Mouse (Mus musculus) C2C12 (cell line): Measurements from ENCODE around the gene Ccm2. TPM values are rescaled to one million over a fixed set of nuclear protein-coding genes. Genes with fewer than 3 reads are reported as not detected.

ENCODE experiments used
- H3K27me3 ChIP-seq: one replicate; pipeline ENCODE4 v1.6.1; 2011; ENCODE audit not compliant: control insufficient read depth, insufficient read depth, insufficient read length
- H3K36me3 ChIP-seq: one replicate; pipeline ENCODE4 v1.6.1; 2011; ENCODE audit not compliant: control insufficient read depth, insufficient read depth
- H3K4me3 ChIP-seq: one replicate; pipeline ENCODE4 v1.5.1; 2011; ENCODE audit warnings: mild to moderate bottlenecking, control low read depth; ENCODE audit not compliant: poor library complexity, insufficient read depth, severe bottlenecking
- H3K79me2 ChIP-seq: one replicate; pipeline ENCODE4 v1.6.1; 2011; ENCODE audit not compliant: control insufficient read depth, insufficient read depth
- H3K79me3 ChIP-seq: one replicate; pipeline ENCODE4 v1.6.1; 2011; ENCODE audit warnings: low read depth, control low read depth
- H3ac ChIP-seq: one replicate; pipeline ENCODE3; 2011; ENCODE audit warnings: low read depth; ENCODE audit not compliant: control insufficient read depth, insufficient read length
- CEBPB ChIP-seq: IDR thresholded peaks from one replicate; pipeline ENCODE4 v1.6.1; 2011; ENCODE audit warnings: low read depth, mild to moderate bottlenecking, control low read depth, moderate library complexity
- CTCF ChIP-seq: IDR thresholded peaks from one replicate; pipeline ENCODE4 v1.5.1; 2011; ENCODE audit not compliant: control insufficient read depth, insufficient read depth, insufficient read length
- FOSL1 ChIP-seq: IDR thresholded peaks from one replicate; pipeline ENCODE4 v1.8.0; 2011; ENCODE audit warnings: mild to moderate bottlenecking, low read length; ENCODE audit not compliant: poor library complexity, insufficient read depth, severe bottlenecking
- MAX ChIP-seq: IDR thresholded peaks from one replicate; pipeline ENCODE4 v1.6.1; 2011; ENCODE audit warnings: mild to moderate bottlenecking, control low read depth
- MYOD1 ChIP-seq: IDR thresholded peaks from one replicate; pipeline ENCODE4 v1.6.1; 2011; ENCODE audit warnings: low read depth; ENCODE audit not compliant: control insufficient read depth, insufficient read length
- MYOG ChIP-seq: IDR thresholded peaks from one replicate; pipeline ENCODE4 v1.6.1; 2011; ENCODE audit not compliant: control insufficient read depth, insufficient read length; ENCODE audit errors: extremely low read depth
- USF1 ChIP-seq: IDR thresholded peaks from one replicate; pipeline ENCODE4 v1.6.1; 2011; ENCODE audit warnings: low read depth, mild to moderate bottlenecking, control low read depth, moderate library complexity
- polyA plus RNA-seq: library from polyadenylated mRNA; unstranded; fragments of >200 nt; fragmentation: generic; extraction: Trizol; gene quantifications from one replicate; pipeline ENCODE4 v1.2.1, GENCODE M21; 2012; ENCODE audit warnings: missing spikeins

Ccm2 gene
- polyA plus RNA-seq, 1 experiment, result 90.7 TPM

DNA sequence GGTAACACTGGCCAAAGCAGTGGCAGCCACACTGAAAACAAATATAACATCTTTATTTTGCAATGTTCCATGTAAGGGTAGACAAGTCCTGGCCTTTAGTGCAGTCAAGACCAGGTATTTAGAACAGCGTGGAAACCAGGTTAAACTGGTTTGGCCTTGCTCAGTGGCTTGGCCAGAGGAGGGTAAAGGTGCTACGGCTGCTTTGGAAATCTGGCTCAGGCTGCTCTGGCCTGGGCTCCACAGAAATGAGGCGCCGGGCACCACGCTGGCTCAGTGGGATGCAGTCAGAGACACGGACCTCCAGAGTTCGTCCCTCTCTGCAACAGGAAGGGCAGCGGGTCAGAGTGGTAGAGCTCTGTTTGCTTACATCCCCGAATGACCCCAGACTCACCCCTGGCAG lies 40.2 kb upstream of the Ccm2 start:
- H3K36me3 ChIP-seq, result no peaks in the 10 kb centered on the region
- H3ac ChIP-seq, result no peak overlapping the region
- H3K79me3 ChIP-seq, result no peaks in the 10 kb centered on the region
- H3K4me3 ChIP-seq, result no peak overlapping the region
- H3K27me3 ChIP-seq, result no peaks in the 10 kb centered on the region
- no peak for TF ChIP-seq MYOG
- TF ChIP-seq MAX, result no peak
- TF ChIP-seq FOSL1, result no peak
- TF ChIP-seq USF1, result no peak
- TF ChIP-seq CEBPB, result no peak
- no peaks in the 10 kb centered on the region for H3K79me2 ChIP-seq

DNA sequence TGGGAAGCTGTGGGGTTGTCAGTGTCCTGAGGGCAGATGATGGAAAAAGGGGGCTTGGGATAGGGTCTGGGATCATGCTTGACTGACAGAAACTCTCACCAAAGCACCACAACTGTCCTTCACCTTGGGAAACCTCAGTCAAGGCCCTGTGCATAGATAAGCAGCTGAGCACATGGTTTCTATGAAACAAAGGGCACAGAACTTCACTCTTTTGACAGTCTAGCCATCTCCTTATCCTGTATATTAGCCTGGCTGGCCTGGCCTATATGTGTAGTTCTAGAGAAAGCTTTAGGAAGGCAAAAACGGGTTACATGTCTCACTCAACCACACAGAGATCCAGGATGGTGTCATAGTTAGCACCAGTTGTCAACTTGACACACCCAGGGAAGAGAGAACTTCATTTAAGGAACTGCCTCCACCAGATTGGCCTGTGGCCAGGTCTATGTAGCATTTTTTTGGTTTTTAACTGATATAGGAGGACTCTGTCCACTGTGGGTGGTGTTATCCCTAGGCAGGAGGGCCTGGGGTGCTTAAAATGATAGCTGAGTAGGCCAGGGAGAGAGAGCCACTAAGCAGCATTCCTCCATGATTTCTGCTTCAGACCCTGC lies 38.3 kb upstream of the Ccm2 start:
- H3K79me3 ChIP-seq, result no peaks in the 10 kb centered on the region
- H3ac ChIP-seq, result no peak overlapping the region
- no peaks in the 10 kb centered on the region for H3K79me2 ChIP-seq
- TF ChIP-seq MYOG (no peak), CTCF (no peak), MYOD1 (no peak), FOSL1 (no peak), USF1 (no peak), CEBPB (no peak), MAX (no peak)
- H3K36me3 ChIP-seq, result no peaks in the 10 kb centered on the region
- H3K27me3 ChIP-seq, result no peaks in the 10 kb centered on the region
- no peak overlapping the region for H3K4me3 ChIP-seq

DNA sequence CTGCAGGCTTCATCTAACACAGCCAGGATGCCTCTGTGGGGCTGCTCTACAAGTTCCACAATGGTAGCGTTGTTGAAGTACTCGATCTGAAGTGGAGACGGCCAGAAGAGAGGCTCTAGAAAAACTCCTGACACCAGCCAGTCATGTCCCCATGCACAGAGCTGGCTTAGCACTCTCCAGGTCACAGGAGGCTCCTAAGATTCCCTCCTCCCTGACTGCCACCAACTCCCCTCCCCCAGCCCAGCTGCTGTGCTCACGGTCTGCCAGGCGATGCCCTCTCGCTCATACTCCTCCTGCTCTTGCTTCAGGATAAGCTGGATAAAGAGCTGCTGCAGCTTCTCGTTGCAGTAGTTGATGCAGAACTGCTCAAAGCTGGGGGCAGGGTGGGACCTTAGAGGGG lies 31.9 kb upstream of the Ccm2 start:
- Histone ChIP-seq H3K36me3 (no peaks in the 10 kb centered on the region), H3K4me3 (no peak overlapping the region), H3K79me3 (no peaks in the 10 kb centered on the region), H3K27me3 (no peaks in the 10 kb centered on the region), H3ac (no peak overlapping the region), H3K79me2 (no peaks in the 10 kb centered on the region)
- no peak for TF ChIP-seq CTCF
- no peak for TF ChIP-seq MYOG
- TF ChIP-seq FOSL1, result no peak
- TF ChIP-seq USF1, result no peak
- no peak for TF ChIP-seq CEBPB
- TF ChIP-seq MAX, result no peak
- TF ChIP-seq MYOD1, result no peak

DNA sequence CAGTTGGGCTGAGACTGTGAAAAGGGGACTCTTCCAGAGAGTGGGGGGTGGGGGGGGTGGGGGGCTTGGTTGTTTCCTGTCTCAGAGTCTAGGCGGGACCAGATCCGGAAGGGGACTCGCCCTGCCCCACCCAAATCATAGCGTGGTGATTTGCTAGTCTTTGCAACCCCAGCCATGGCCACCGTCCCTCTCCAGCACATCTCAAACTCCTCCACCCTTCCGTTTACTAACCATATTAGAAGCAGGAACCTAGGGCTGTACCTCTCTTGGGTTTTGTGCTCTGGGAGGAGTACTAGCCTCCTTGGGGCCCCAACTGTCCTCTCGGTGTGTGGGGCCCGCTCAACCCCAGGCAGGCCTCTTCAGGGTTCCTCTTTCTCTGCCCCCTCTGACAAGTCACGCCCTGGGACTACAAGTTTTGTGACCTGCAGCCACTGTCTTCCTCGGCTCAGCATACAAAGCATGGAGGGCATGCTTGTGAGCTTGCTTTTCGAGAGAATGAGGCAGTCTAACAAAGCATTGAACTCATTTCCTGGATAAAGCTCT lies 27.1 kb upstream of the Ccm2 start:
- H3K79me2 ChIP-seq, result no peaks in the 10 kb centered on the region
- H3K4me3 ChIP-seq, result no peak overlapping the region
- H3ac ChIP-seq, result no peak overlapping the region
- no peaks in the 10 kb centered on the region for H3K27me3 ChIP-seq
- no peak for TF ChIP-seq FOSL1
- no peak for TF ChIP-seq CTCF
- TF ChIP-seq MYOG, result no peak
- no peak for TF ChIP-seq CEBPB
- no peak for TF ChIP-seq MAX
- no peak for TF ChIP-seq USF1
- no peak for TF ChIP-seq MYOD1
- H3K79me3 ChIP-seq, result no peaks in the 10 kb centered on the region
- peaks cover 4% of the 10 kb centered on the region for H3K36me3 ChIP-seq

DNA sequence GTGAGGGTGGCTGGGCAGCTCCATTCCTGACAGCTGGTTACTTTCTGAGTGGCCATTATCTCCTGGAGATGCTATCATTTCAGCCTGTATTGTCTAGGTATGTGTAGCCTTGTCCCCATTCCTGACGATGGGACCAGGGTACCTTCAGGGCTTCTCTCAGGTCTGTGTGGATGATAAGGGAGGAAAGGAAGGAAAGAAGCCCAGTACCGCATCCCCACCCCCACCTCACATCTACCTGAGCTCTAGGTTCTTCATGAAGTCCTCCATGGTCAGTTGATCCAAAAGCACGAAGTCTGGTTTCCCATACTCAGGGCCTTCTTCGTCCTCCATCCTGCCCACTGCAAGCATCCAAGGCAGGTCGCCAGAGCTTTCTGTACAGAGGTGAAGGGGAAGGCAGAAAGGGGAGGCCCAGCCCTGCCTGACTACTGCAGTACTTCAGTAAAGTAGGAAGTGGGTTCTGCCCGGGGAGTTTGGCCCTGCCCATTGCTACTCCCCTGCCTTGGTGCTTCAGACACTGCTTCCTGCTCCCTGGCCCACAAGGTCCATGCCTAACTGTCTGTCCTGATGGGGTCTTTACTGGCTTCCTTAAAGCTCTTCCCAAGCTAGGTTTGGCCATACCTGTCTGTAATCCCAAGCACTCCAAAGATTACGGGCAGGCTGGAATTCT lies 26.0 kb upstream of the Ccm2 start, which contains the start of gene Myo1g:
Gene Myo1g, minus strand, starts transcription at position 459 of the 667 bp plus-strand sequence.
- TF ChIP-seq USF1, result no peak
- no peak for TF ChIP-seq CEBPB
- TF ChIP-seq MYOD1, result no peak
- no peak for TF ChIP-seq MAX
- no peak for TF ChIP-seq FOSL1
- no peak within 1 kb of the TSS for H3K4me3 ChIP-seq
- peaks cover 6% of the 10 kb centered on the region for H3K79me3 ChIP-seq
- H3K27me3 ChIP-seq, result no peaks in the 10 kb centered on the region
- peaks cover 7% of the 10 kb centered on the region for H3K79me2 ChIP-seq
- H3ac ChIP-seq, result no peak within 1 kb of the TSS
- peaks cover 15% of the 10 kb centered on the region for H3K36me3 ChIP-seq
